ENCODE assay signal across 23 mouse cellular contexts in genomic region chr2:169502717-169503597, GRCm38 (mm10).
DNase-seq lines count a peak whose midpoint lies in the region; ATAC-seq lines count a peak whose summit lies in the region.
"Had no signal": no experiment of that assay in that cellular context is flagged by ENCODE, and none has a peak within 500 bp of the region (broad histone marks: within the 10 kb centered on the region; RNA-seq: fewer than 3 reads in every experiment).

No protein-coding gene starts in this region.

- no peaks in the 10 kb centered on the region for H3K9me3 ChIP-seq in kidney, embryonic 15.5 days (replicated peaks)
- no peaks in the 10 kb centered on the region for H3K9me3 ChIP-seq in limb, embryonic 11.5 days (ENCODE audit: control insufficient read depth, low read length)
- no peaks in the 10 kb centered on the region for H3K9me3 ChIP-seq in neural tube, embryonic 14.5 days (ENCODE audit: control insufficient read depth, low read length)
- H3K9me3 ChIP-seq: embryonic facial prominence, embryonic 10.5 days; hindbrain, embryonic 10.5 days; midbrain, embryonic 12.5 days had no signal

- peak overlapping the region; percentile 18; the same call in 1 of the 2 replicates for H3K4me3 ChIP-seq in kidney, embryonic 15.5 days (replicated peaks)
- H3K4me3 ChIP-seq in limb, embryonic 11.5 days (ENCODE audit: low read depth, low read length): no peak overlapping the region
- H3K4me3 ChIP-seq in neural tube, embryonic 14.5 days (ENCODE audit: low read depth, low read length): no peak overlapping the region
- H3K4me3 ChIP-seq: embryonic facial prominence, embryonic 10.5 days; hindbrain, embryonic 10.5 days; left cerebral cortex, adult 2 months; midbrain, embryonic 12.5 days had no signal

- peaks cover 18% of the 10 kb centered on the region for H3K4me1 ChIP-seq in kidney, embryonic 15.5 days
- H3K4me1 ChIP-seq in limb, embryonic 11.5 days (ENCODE audit: control insufficient read depth, insufficient read depth, low read length): peaks cover 13% of the 10 kb centered on the region
- peaks cover 3% of the 10 kb centered on the region for H3K4me1 ChIP-seq in neural tube, embryonic 14.5 days (ENCODE audit: control insufficient read depth, insufficient read depth, low read length)

- H3K36me3 ChIP-seq in kidney, embryonic 15.5 days: no peaks in the 10 kb centered on the region
- H3K36me3 ChIP-seq in limb, embryonic 11.5 days (ENCODE audit: control insufficient read depth, insufficient read depth, low read length): no peaks in the 10 kb centered on the region
- no peaks in the 10 kb centered on the region for H3K36me3 ChIP-seq in neural tube, embryonic 14.5 days (ENCODE audit: control insufficient read depth, insufficient read depth, low read length)
- H3K36me3 ChIP-seq: embryonic facial prominence, embryonic 10.5 days; hindbrain, embryonic 10.5 days; midbrain, embryonic 12.5 days had no signal

- peak overlapping the region; percentile 66 for H3K27ac ChIP-seq in kidney, embryonic 15.5 days
- no peak overlapping the region for H3K27ac ChIP-seq in limb, embryonic 11.5 days (replicated peaks; ENCODE audit: low read depth, low read length)
- H3K27ac ChIP-seq in neural tube, embryonic 14.5 days (ENCODE audit: low read depth, low read length): no peak overlapping the region
- H3K27ac ChIP-seq: embryonic facial prominence, embryonic 10.5 days; hindbrain, embryonic 10.5 days; hindbrain, postnatal 0 days; left cerebral cortex, adult 2 months; midbrain, embryonic 12.5 days had no signal

- peak overlapping the region; percentile 46 for H3K4me2 ChIP-seq in kidney, embryonic 15.5 days
- H3K4me2 ChIP-seq in limb, embryonic 11.5 days (ENCODE audit: low read depth, severe bottlenecking): 0 out of 2 replicates have a peak overlapping the region, but pooled peaks have one; percentile 10
- H3K4me2 ChIP-seq in neural tube, embryonic 14.5 days (ENCODE audit: low read depth, low read length): no peak overlapping the region
- H3K4me2 ChIP-seq: heart, embryonic 11.5 days; liver, embryonic 11.5 days; midbrain, embryonic 12.5 days had no signal

- no peaks in the 10 kb centered on the region for H3K27me3 ChIP-seq in kidney, embryonic 15.5 days
- H3K27me3 ChIP-seq in limb, embryonic 11.5 days (ENCODE audit: control insufficient read depth, insufficient read depth, low read length): no peaks in the 10 kb centered on the region
- no peaks in the 10 kb centered on the region for H3K27me3 ChIP-seq in neural tube, embryonic 14.5 days (ENCODE audit: control insufficient read depth, insufficient read depth, low read length)
- H3K27me3 ChIP-seq: midbrain, embryonic 12.5 days had no signal

- 22% methylated on average over 19 of the region's 19 CpGs for WGBS in kidney, embryonic 15.5 days
- WGBS in limb, embryonic 11.5 days: 30% methylated on average over 19 of the region's 19 CpGs
- 13% methylated on average over 19 of the region's 19 CpGs for WGBS in neural tube, embryonic 14.5 days

- peak; percentile 86 for ATAC-seq in kidney, embryonic 15.5 days (replicated peaks; ENCODE audit: low FRiP score)
- no peak for ATAC-seq in limb, embryonic 11.5 days (ENCODE audit: insufficient number of reproducible peaks, low FRiP score, low TSS enrichment, low read depth)
- ATAC-seq in neural tube, embryonic 14.5 days (ENCODE audit: low read depth): 0 out of 2 replicates have a peak, but pooled peaks have one; percentile 51
- ATAC-seq: forebrain, embryonic 16.5 days; hindbrain, postnatal 0 days; intestine, embryonic 16.5 days; liver, postnatal 0 days; Patski had no signal

- no peak overlapping the region for H3K9ac ChIP-seq in kidney, embryonic 15.5 days
- no peak overlapping the region for H3K9ac ChIP-seq in limb, embryonic 11.5 days (ENCODE audit: low read length)
- H3K9ac ChIP-seq in neural tube, embryonic 14.5 days (replicated peaks; ENCODE audit: low read depth, low read length): no peak overlapping the region
- H3K9ac ChIP-seq: liver, postnatal 0 days; midbrain, embryonic 12.5 days had no signal

- no peak for DNase-seq in kidney, postnatal 25 days
- DNase-seq in kidney, postnatal 14 days: peak; percentile 43
- DNase-seq in limb, embryonic 11.5 days (ENCODE audit: low spot score): no peak
- DNase-seq in MN1 (ENCODE audit: low spot score): no peak
- no peak for DNase-seq in layer of hippocampus, adult 9-11 months
- DNase-seq: adrenal gland, postnatal 36 days; cerebellum, adult 9-11 months; gastrocnemius, postnatal 10 days; liver, postnatal 0 days; right cerebral cortex, postnatal 25 days; spleen, adult 18-20 months had no signal
